Mouse (Mus musculus): ENCODE data around the gene Gli2. TPM values are rescaled to one million over a fixed set of nuclear protein-coding genes. Genes with fewer than 3 reads are reported as not detected.
A peak's percentile ranks its signal among the peaks of the same experiment; 100 is the strongest.

The Gli2 gene
- polyA plus RNA-seq, 2 experiments = 23.0 to 31.5 TPM

GRCm38 (mm10) chr1:118898351-118898750 lies 155.1 kb downstream of the Gli2 start:
- no peak overlapping the region for H3K27ac ChIP-seq (replicated peaks; ENCODE audit: low read depth, low read length)
- no peak overlapping the region for H3K9ac ChIP-seq (ENCODE audit: low read depth, low read length, severe bottlenecking)
- no peak overlapping the region for H3K4me3 ChIP-seq (replicated peaks; ENCODE audit: low read length)
- H3K36me3 ChIP-seq (ENCODE audit: control insufficient read depth, insufficient read depth, low read length) = 0 out of 2 replicates have a peak, but pooled peaks cover 7% of the 10 kb centered on the region
- no peaks in the 10 kb centered on the region for H3K9me3 ChIP-seq (ENCODE audit: control insufficient read depth, low read length)
- H3K4me2 ChIP-seq (replicated peaks; ENCODE audit: low read depth, low read length, severe bottlenecking) = no peak overlapping the region
- no peak for DNase-seq (ENCODE audit: low spot score)
- H3K27me3 ChIP-seq (ENCODE audit: control insufficient read depth, insufficient read depth, low read length) = no peaks in the 10 kb centered on the region
- 66% methylated on average over 3 of the region's 3 CpGs for WGBS
- no peak for ATAC-seq (ENCODE audit: low FRiP score, low read depth)
- peaks cover 46% of the 10 kb centered on the region for H3K4me1 ChIP-seq (ENCODE audit: control insufficient read depth, insufficient read depth, low read length)
- no peak for TF ChIP-seq POLR2A (IDR thresholded peaks at IDR 0.05; ENCODE audit: borderline replicate concordance, extremely low read depth, insufficient read depth, insufficient read length)

- no peak overlapping the region for H3K9ac ChIP-seq (ENCODE audit: low read depth, low read length, severe bottlenecking)
- ATAC-seq (ENCODE audit: low FRiP score, low read depth) = peak; percentile 29; the same call in 1 of the 2 replicates
- no peak for DNase-seq (ENCODE audit: low spot score)
- no peak for TF ChIP-seq POLR2A (IDR thresholded peaks at IDR 0.05; ENCODE audit: borderline replicate concordance, extremely low read depth, insufficient read depth, insufficient read length)
- WGBS = 73% methylated on average over 9 of the region's 9 CpGs
- no peaks in the 10 kb centered on the region for H3K27me3 ChIP-seq (ENCODE audit: control insufficient read depth, insufficient read depth, low read length)
- H3K4me1 ChIP-seq (ENCODE audit: control insufficient read depth, insufficient read depth, low read length) = peaks cover 43% of the 10 kb centered on the region
- no peak overlapping the region for H3K4me2 ChIP-seq (replicated peaks; ENCODE audit: low read depth, low read length, severe bottlenecking)
- no peaks in the 10 kb centered on the region for H3K9me3 ChIP-seq (ENCODE audit: control insufficient read depth, low read length)
- no peak overlapping the region; the same call in 1 of the 2 replicates for H3K27ac ChIP-seq (replicated peaks; ENCODE audit: low read depth, low read length)
- H3K4me3 ChIP-seq (replicated peaks; ENCODE audit: low read length) = no peak overlapping the region
- H3K36me3 ChIP-seq (ENCODE audit: control insufficient read depth, insufficient read depth, low read length) = peaks cover 8% of the 10 kb centered on the region; the same call in 1 of the 2 replicates
Observed at GRCm38 (mm10) chr1:118895026-118895762, 158.2 kb downstream of the Gli2 start.

- Histone ChIP-seq H3K36me3 (ENCODE audit: control insufficient read depth, insufficient read depth, low read length) (peaks cover 9% of the 10 kb centered on the region), H3K9ac (ENCODE audit: low read depth, low read length, severe bottlenecking) (no peak overlapping the region), H3K4me3 (replicated peaks; ENCODE audit: low read length) (no peak overlapping the region), H3K9me3 (ENCODE audit: control insufficient read depth, low read length) (no peaks in the 10 kb centered on the region), H3K27ac (replicated peaks; ENCODE audit: low read depth, low read length) (no peak overlapping the region), H3K4me2 (replicated peaks; ENCODE audit: low read depth, low read length, severe bottlenecking) (no peak overlapping the region), H3K4me1 (ENCODE audit: control insufficient read depth, insufficient read depth, low read length) (peaks cover 41% of the 10 kb centered on the region), H3K27me3 (ENCODE audit: control insufficient read depth, insufficient read depth, low read length) (no peaks in the 10 kb centered on the region)
- WGBS = 38% methylated on average over 5 of the region's 5 CpGs
- DNase-seq (ENCODE audit: low spot score) (peak; percentile 28), ATAC-seq (ENCODE audit: low FRiP score, low read depth) (no peak)
- no peak for TF ChIP-seq POLR2A (IDR thresholded peaks at IDR 0.05; ENCODE audit: borderline replicate concordance, extremely low read depth, insufficient read depth, insufficient read length)
Observed at GRCm38 (mm10) chr1:118891395-118891794, 162.0 kb downstream of the Gli2 start.

- TF ChIP-seq POLR2A (IDR thresholded peaks at IDR 0.05; ENCODE audit: borderline replicate concordance, extremely low read depth, insufficient read depth, insufficient read length) = no peak
Observed at GRCm38 (mm10) chr1:118890125-118890875, 163.1 kb downstream of the Gli2 start.

GRCm38 (mm10) chr1:118880781-118881247 lies 172.6 kb downstream of the Gli2 start:
- no peak overlapping the region for H3K4me2 ChIP-seq (replicated peaks; ENCODE audit: low read depth, low read length, severe bottlenecking)
- DNase-seq (ENCODE audit: low spot score) (no peak), ATAC-seq (ENCODE audit: low FRiP score, low read depth) (no peak)
- no peak overlapping the region for H3K4me3 ChIP-seq (replicated peaks; ENCODE audit: low read length)
- no peak overlapping the region for H3K9ac ChIP-seq (ENCODE audit: low read depth, low read length, severe bottlenecking)
- no peak overlapping the region for H3K27ac ChIP-seq (replicated peaks; ENCODE audit: low read depth, low read length)
- no peaks in the 10 kb centered on the region for H3K27me3 ChIP-seq (ENCODE audit: control insufficient read depth, insufficient read depth, low read length)
- H3K9me3 ChIP-seq (ENCODE audit: control insufficient read depth, low read length) = no peaks in the 10 kb centered on the region
- no peak for TF ChIP-seq POLR2A (IDR thresholded peaks at IDR 0.05; ENCODE audit: borderline replicate concordance, extremely low read depth, insufficient read depth, insufficient read length)
- H3K4me1 ChIP-seq (ENCODE audit: control insufficient read depth, insufficient read depth, low read length) = peaks cover 12% of the 10 kb centered on the region
- WGBS = 31% methylated on average over 7 of the region's 7 CpGs
- peaks cover 43% of the 10 kb centered on the region for H3K36me3 ChIP-seq (ENCODE audit: control insufficient read depth, insufficient read depth, low read length)

More at GRCm38 (mm10) chr1:118890125-118890875, 163.1 kb downstream of the Gli2 start:
- ATAC-seq (ENCODE audit: low FRiP score, low read depth) = no peak
- Histone ChIP-seq H3K9ac (ENCODE audit: low read depth, low read length, severe bottlenecking) (no peak overlapping the region), H3K4me3 (replicated peaks; ENCODE audit: low read length) (no peak overlapping the region), H3K27ac (replicated peaks; ENCODE audit: low read depth, low read length) (no peak overlapping the region), H3K4me1 (ENCODE audit: control insufficient read depth, insufficient read depth, low read length) (peaks cover 35% of the 10 kb centered on the region), H3K4me2 (replicated peaks; ENCODE audit: low read depth, low read length, severe bottlenecking) (no peak overlapping the region), H3K27me3 (ENCODE audit: control insufficient read depth, insufficient read depth, low read length) (no peaks in the 10 kb centered on the region), H3K36me3 (ENCODE audit: control insufficient read depth, insufficient read depth, low read length) (peaks cover 20% of the 10 kb centered on the region), H3K9me3 (ENCODE audit: control insufficient read depth, low read length) (no peaks in the 10 kb centered on the region)
- no peak for DNase-seq (ENCODE audit: low spot score)
- WGBS = 40% methylated on average over 14 of the region's 14 CpGs
